ENCODE assay signal across 15 mouse cellular contexts in the genomic region with DNA sequence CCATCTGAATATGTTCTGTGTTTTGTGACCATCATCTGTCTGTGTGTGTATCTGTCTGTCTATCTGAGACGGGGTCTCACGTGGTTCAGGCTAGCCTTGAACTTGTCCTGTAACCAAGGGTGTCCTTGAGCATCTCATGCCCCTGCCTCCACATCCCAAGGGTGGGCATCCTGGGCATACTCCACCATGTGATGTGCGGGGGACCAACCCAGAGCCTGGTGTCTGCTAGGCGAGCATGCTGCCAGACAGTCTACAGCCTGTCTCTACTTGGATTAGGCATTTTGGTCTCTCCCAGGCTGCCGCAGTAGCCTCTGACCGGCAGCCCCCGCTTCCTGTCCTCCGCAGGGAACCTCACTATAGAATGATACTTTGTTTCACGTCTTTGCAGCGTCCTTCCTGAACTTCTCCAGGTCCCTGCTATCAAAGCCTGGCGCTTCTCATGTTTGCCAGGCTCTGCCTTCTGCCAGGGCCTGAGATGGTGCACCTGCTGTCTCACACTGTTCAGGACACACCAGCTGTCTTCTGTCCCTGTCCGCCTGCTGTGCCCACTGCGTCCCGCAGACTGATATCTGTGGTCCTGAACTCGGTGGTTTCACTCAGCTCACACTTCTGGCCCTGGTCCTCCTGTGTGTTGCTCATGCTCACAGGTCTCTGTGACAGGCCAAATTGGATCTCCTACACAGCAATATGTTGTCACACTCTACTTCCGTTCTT.
DNase-seq lines count a peak whose midpoint lies in the region; ATAC-seq lines count a peak whose summit lies in the region.
"Had no signal": no experiment of that assay in that cellular context is flagged by ENCODE, and none has a peak within 500 bp of the region (broad histone marks: within the 10 kb centered on the region; RNA-seq: fewer than 3 reads in every experiment).

No protein-coding gene starts in this region.

- H3K27me3 ChIP-seq in forebrain, embryonic 10.5 days (ENCODE audit: poor library complexity, severe bottlenecking) = peaks cover 16% of the 10 kb centered on the region
- no peaks in the 10 kb centered on the region for H3K27me3 ChIP-seq in forebrain, embryonic 11.5 days (ENCODE audit: control insufficient read depth, insufficient read depth, low read length)
- H3K27me3 ChIP-seq in forebrain, embryonic 15.5 days = no peaks in the 10 kb centered on the region
- H3K27me3 ChIP-seq: liver, embryonic 15.5 days; neural tube, embryonic 13.5 days had no signal

- DNase-seq in forebrain, embryonic 10.5 days (ENCODE audit: extremely low spot score, low spot score) = no peak
- DNase-seq in forebrain, embryonic 11.5 days (ENCODE audit: low spot score) = no peak
- DNase-seq in layer of hippocampus, postnatal 36 days = peak; percentile 19 to 20
- DNase-seq in layer of hippocampus, postnatal 10 days (ENCODE audit: low spot score in 2 of 2) = no peak
- peak; percentile 66 for DNase-seq in cerebellum, adult 11-12 months
- DNase-seq in spleen, postnatal 14 days (ENCODE audit: low spot score in 2 of 2) = no peak
- DNase-seq: heart, adult 2 months; heart, postnatal 36 days; kidney, postnatal 25 days; right cerebral cortex, postnatal 14 days had no signal

- no peaks in the 10 kb centered on the region for H3K9me3 ChIP-seq in forebrain, embryonic 10.5 days
- no peaks in the 10 kb centered on the region for H3K9me3 ChIP-seq in forebrain, embryonic 11.5 days (ENCODE audit: control insufficient read depth, low read length)
- H3K9me3 ChIP-seq in forebrain, embryonic 15.5 days = no peaks in the 10 kb centered on the region
- H3K9me3 ChIP-seq: liver, embryonic 15.5 days; neural tube, embryonic 13.5 days had no signal

- no peak overlapping the region for H3K9ac ChIP-seq in forebrain, embryonic 11.5 days (ENCODE audit: low read length)
- H3K9ac ChIP-seq in forebrain, embryonic 15.5 days (replicated peaks) = no peak overlapping the region
- H3K9ac ChIP-seq: liver, embryonic 15.5 days; neural tube, embryonic 13.5 days had no signal

- no peaks in the 10 kb centered on the region for H3K36me3 ChIP-seq in forebrain, embryonic 10.5 days (replicated peaks)
- no peaks in the 10 kb centered on the region for H3K36me3 ChIP-seq in forebrain, embryonic 11.5 days (ENCODE audit: control insufficient read depth, insufficient read depth, low read length)
- H3K36me3 ChIP-seq in forebrain, embryonic 15.5 days = no peaks in the 10 kb centered on the region
- H3K36me3 ChIP-seq: liver, embryonic 15.5 days; neural tube, embryonic 13.5 days had no signal

- H3K4me2 ChIP-seq in forebrain, embryonic 11.5 days (ENCODE audit: low read depth, low read length, severe bottlenecking) = no peak overlapping the region
- no peak overlapping the region for H3K4me2 ChIP-seq in forebrain, embryonic 15.5 days (replicated peaks)
- H3K4me2 ChIP-seq: liver, embryonic 15.5 days; neural tube, embryonic 13.5 days had no signal

- no peak overlapping the region for H3K4me3 ChIP-seq in forebrain, embryonic 10.5 days
- H3K4me3 ChIP-seq in forebrain, embryonic 11.5 days (ENCODE audit: low read depth, low read length) = no peak overlapping the region
- H3K4me3 ChIP-seq in forebrain, embryonic 15.5 days = no peak overlapping the region
- H3K4me3 ChIP-seq: heart, adult 2 months; liver, embryonic 15.5 days; neural tube, embryonic 13.5 days had no signal

- ATAC-seq in forebrain, embryonic 11.5 days (replicated peaks; ENCODE audit: low FRiP score) = no peak
- ATAC-seq in forebrain, embryonic 15.5 days (replicated peaks) = peak; percentile 51; the same call in 1 of the 2 replicates
- ATAC-seq in erythroid progenitor cell, adult 5-6 weeks (replicated peaks; ENCODE audit: low FRiP score, poor library complexity, severe bottlenecking) = no peak

- peaks cover 37% of the 10 kb centered on the region for H3K4me1 ChIP-seq in forebrain, embryonic 10.5 days
- H3K4me1 ChIP-seq in forebrain, embryonic 11.5 days (replicated peaks; ENCODE audit: control insufficient read depth, insufficient read depth, low read length) = 0 out of 2 replicates have a peak, but pooled peaks cover 3% of the 10 kb centered on the region
- H3K4me1 ChIP-seq in forebrain, embryonic 15.5 days = peaks cover 13% of the 10 kb centered on the region; the same call in 1 of the 2 replicates
- H3K4me1 ChIP-seq: liver, embryonic 15.5 days had no signal

- H3K27ac ChIP-seq in forebrain, embryonic 10.5 days = 0 out of 2 replicates have a peak overlapping the region, but pooled peaks have one; percentile 22
- H3K27ac ChIP-seq in forebrain, embryonic 11.5 days (ENCODE audit: low read depth, low read length) = no peak overlapping the region
- no peak overlapping the region for H3K27ac ChIP-seq in forebrain, embryonic 15.5 days (replicated peaks)
- H3K27ac ChIP-seq: heart, adult 2 months; liver, embryonic 15.5 days; macrophage; neural tube, embryonic 13.5 days had no signal

- WGBS in forebrain, embryonic 10.5 days = 73% methylated on average over 16 of the region's 16 CpGs
- 75% methylated on average over 16 of the region's 16 CpGs for WGBS in forebrain, embryonic 11.5 days
- 62% methylated on average over 16 of the region's 16 CpGs for WGBS in forebrain, embryonic 15.5 days

Comparison
In these comparisons a context has a peak if more than half of its experiments do, and no peak if none do; other contexts are left out.
1. DNase-seq: peak in layer of hippocampus, postnatal 36 days (2 of 2) and cerebellum, adult 11-12 months (single experiment); none in forebrain, embryonic 10.5 days (single experiment), forebrain, embryonic 11.5 days (single experiment), layer of hippocampus, postnatal 10 days (0 of 2) and spleen, postnatal 14 days (0 of 2).